In genomic region chr1:118910693-118911426, GRCm38 (mm10) we compare ENCODE assay signal across 13 mouse cellular contexts.
A peak's percentile ranks its signal among the peaks of the same experiment; 100 is the strongest.
DNase-seq lines count a peak whose midpoint lies in the region; ATAC-seq and TF ChIP-seq lines count a peak whose summit lies in the region.
"Had no signal": no experiment of that assay in that cellular context is flagged by ENCODE, and none has a peak within 500 bp of the region (broad histone marks: within the 10 kb centered on the region; RNA-seq: fewer than 3 reads in every experiment).

No protein-coding gene starts in this region.

- WGBS in forebrain, postnatal 0 days, result 18% methylated on average over 13 of the region's 13 CpGs
- 4% methylated on average over 13 of the region's 13 CpGs for WGBS in midbrain, embryonic 14.5 days

- no peaks in the 10 kb centered on the region for H3K27me3 ChIP-seq in E14TG2a.4 (ENCODE audit: insufficient read depth, low read length)
- H3K27me3 ChIP-seq in forebrain, postnatal 0 days (ENCODE audit: insufficient read depth, low read length), result no peaks in the 10 kb centered on the region
- H3K27me3 ChIP-seq in midbrain, embryonic 14.5 days (ENCODE audit: control insufficient read depth, insufficient read depth, low read length), result no peaks in the 10 kb centered on the region
- H3K27me3 ChIP-seq: CH12.LX; stomach, embryonic 15.5 days had no signal

- peak overlapping the region; percentile 45 for H3K4me3 ChIP-seq in E14TG2a.4 (replicated peaks; ENCODE audit: low read length)
- H3K4me3 ChIP-seq in forebrain, postnatal 0 days (ENCODE audit: low read depth, low read length), result no peak overlapping the region
- no peak overlapping the region for H3K4me3 ChIP-seq in midbrain, embryonic 14.5 days (replicated peaks; ENCODE audit: low read depth, low read length)
- H3K4me3 ChIP-seq: liver, embryonic 12.5 days; stomach, embryonic 15.5 days had no signal

- peak; percentile 72 for DNase-seq in embryo, embryonic 11 days
- DNase-seq in forebrain, postnatal 0 days, result peak; percentile 46
- DNase-seq in midbrain, embryonic 14.5 days, result peak; percentile 68
- DNase-seq in T-cell, adult 2 months (ENCODE audit: low spot score), result no peak
- DNase-seq in gastrocnemius, postnatal 4 days (ENCODE audit: low spot score in 2 of 2), result no peak
- no peak for DNase-seq in heart, adult 8-10 months (ENCODE audit: low spot score)
- DNase-seq: kidney, adult 11 months had no signal

- no peak for TF ChIP-seq CTCF in E14TG2a.4 (conservative IDR thresholded peaks at IDR 0.05; ENCODE audit: low read length)
- TF ChIP-seq CTCF in forebrain, postnatal 0 days (IDR thresholded peaks at IDR 0.05; ENCODE audit: low read depth), result no peak

- H3K4me1 ChIP-seq in E14TG2a.4 (replicated peaks; ENCODE audit: low read depth, low read length), result peaks cover 96% of the 10 kb centered on the region
- H3K4me1 ChIP-seq in forebrain, postnatal 0 days (ENCODE audit: insufficient read depth), result 0 out of 2 replicates have a peak, but pooled peaks cover 9% of the 10 kb centered on the region
- H3K4me1 ChIP-seq in midbrain, embryonic 14.5 days (ENCODE audit: control insufficient read depth, insufficient read depth, low read length), result peaks cover 20% of the 10 kb centered on the region
- H3K4me1 ChIP-seq: liver, embryonic 12.5 days had no signal

- no peak overlapping the region for H3K4me2 ChIP-seq in forebrain, postnatal 0 days (ENCODE audit: low read depth)
- H3K4me2 ChIP-seq in midbrain, embryonic 14.5 days (ENCODE audit: low read length), result peak overlapping the region; percentile 31
- H3K4me2 ChIP-seq: heart, embryonic 11.5 days; liver, embryonic 12.5 days; stomach, embryonic 15.5 days had no signal

- ATAC-seq in forebrain, postnatal 0 days, result peak; percentile 36; the same call in 1 of the 2 replicates
- peak; percentile 50; the same call in 1 of the 2 replicates for ATAC-seq in midbrain, embryonic 14.5 days (ENCODE audit: low FRiP score, low TSS enrichment)
- ATAC-seq in erythroblast, adult 5-6 weeks (replicated peaks; ENCODE audit: low FRiP score, poor library complexity, severe bottlenecking), result no peak
- ATAC-seq: liver, embryonic 12.5 days had no signal

- H3K9me3 ChIP-seq in E14TG2a.4 (ENCODE audit: low read length), result no peaks in the 10 kb centered on the region
- H3K9me3 ChIP-seq in forebrain, postnatal 0 days (ENCODE audit: low read length), result no peaks in the 10 kb centered on the region
- no peaks in the 10 kb centered on the region for H3K9me3 ChIP-seq in midbrain, embryonic 14.5 days (ENCODE audit: control insufficient read depth, low read length)
- H3K9me3 ChIP-seq: liver, embryonic 12.5 days; stomach, embryonic 15.5 days had no signal

- no peak overlapping the region for H3K9ac ChIP-seq in forebrain, postnatal 0 days
- H3K9ac ChIP-seq in midbrain, embryonic 14.5 days (replicated peaks; ENCODE audit: low read length), result 0 out of 2 replicates have a peak overlapping the region, but pooled peaks have one; percentile 10
- H3K9ac ChIP-seq: liver, embryonic 12.5 days; stomach, embryonic 15.5 days had no signal

- H3K27ac ChIP-seq in forebrain, postnatal 0 days (ENCODE audit: low read depth, low read length), result no peak overlapping the region
- peak overlapping the region; percentile 70 for H3K27ac ChIP-seq in midbrain, embryonic 14.5 days (replicated peaks; ENCODE audit: low read depth, low read length)
- H3K27ac ChIP-seq: liver, embryonic 12.5 days; stomach, embryonic 15.5 days had no signal

- peaks cover 48% of the 10 kb centered on the region for H3K36me3 ChIP-seq in E14TG2a.4 (ENCODE audit: insufficient read depth, low read length)
- no peaks in the 10 kb centered on the region for H3K36me3 ChIP-seq in forebrain, postnatal 0 days (ENCODE audit: insufficient read depth)
- H3K36me3 ChIP-seq in midbrain, embryonic 14.5 days (ENCODE audit: control insufficient read depth, insufficient read depth, low read length), result no peaks in the 10 kb centered on the region
- H3K36me3 ChIP-seq: liver, embryonic 12.5 days; stomach, embryonic 15.5 days had no signal

Comparison
In these comparisons a context has a peak if more than half of its experiments do, and no peak if none do; other contexts are left out.
1. DNase-seq: peak in embryo, embryonic 11 days (single experiment), forebrain, postnatal 0 days (single experiment) and midbrain, embryonic 14.5 days (single experiment); none in T-cell, adult 2 months (single experiment), gastrocnemius, postnatal 4 days (0 of 2) and heart, adult 8-10 months (single experiment).